Mouse (Mus musculus) adrenal gland, adult 8-10 months (tissue): Measurements from ENCODE around the gene Tmod1. TPM values are rescaled to one million over a fixed set of nuclear protein-coding genes. Genes with fewer than 3 reads are reported as not detected.

ENCODE experiments used
- DNase-seq: peaks from one replicate; pipeline ENCODE4 v3.0.0; 2022
- total RNA-seq, 4 experiments: library from RNA; stranded (reverse); gene quantifications; 2 replicates each; pipeline ENCODE4 v1.2.4; 2022

Gene Tmod1
- total RNA-seq, 4 experiments from 2014 or later = 4.5 to 14.8 (median 9.2) TPM

- DNase-seq = no peak
These were observed 17.4 kb downstream of the Tmod1 start for GRCm38 (mm10) chr4:46056163-46056562.

GRCm38 (mm10) chr4:46061259-46061962 lies 22.7 kb downstream of the Tmod1 start:
- no peak for DNase-seq

- DNase-seq = no peak
These were observed 25.1 kb downstream of the Tmod1 start for GRCm38 (mm10) chr4:46063841-46064240.

- DNase-seq = no peak
These were observed 25.5 kb downstream of the Tmod1 start for GRCm38 (mm10) chr4:46064263-46064662.

- no peak for DNase-seq
These were observed 26.2 kb downstream of the Tmod1 start for GRCm38 (mm10) chr4:46064961-46065360.

GRCm38 (mm10) chr4:46065695-46066340 lies 27.1 kb downstream of the Tmod1 start:
- DNase-seq = no peak

DNA sequence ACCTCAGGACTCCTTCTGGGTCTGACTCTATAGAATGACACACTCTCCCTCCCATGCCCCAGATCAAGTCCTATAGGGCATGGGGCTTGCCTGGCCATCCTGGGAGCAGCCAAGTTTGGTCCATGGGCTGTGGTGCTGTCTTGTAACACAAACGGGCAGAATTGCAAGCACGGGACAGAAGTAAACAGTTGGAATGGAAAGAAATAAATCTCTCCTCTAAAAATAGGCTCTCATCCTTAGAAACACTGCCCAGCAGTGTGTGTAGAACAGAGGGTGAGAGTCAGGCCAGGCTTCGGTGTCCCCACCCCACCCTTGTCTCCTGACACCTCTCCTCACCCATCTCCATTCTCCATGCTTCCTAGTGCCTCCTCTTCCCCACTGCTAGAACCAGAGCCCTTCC lies 29.3 kb downstream of the Tmod1 start:
- DNase-seq = no peak

- no peak for DNase-seq
These were observed 29.8 kb downstream of the Tmod1 start for GRCm38 (mm10) chr4:46068573-46068972.

GRCm38 (mm10) chr4:46069851-46070482 lies 31.2 kb downstream of the Tmod1 start:
- no peak for DNase-seq

DNA sequence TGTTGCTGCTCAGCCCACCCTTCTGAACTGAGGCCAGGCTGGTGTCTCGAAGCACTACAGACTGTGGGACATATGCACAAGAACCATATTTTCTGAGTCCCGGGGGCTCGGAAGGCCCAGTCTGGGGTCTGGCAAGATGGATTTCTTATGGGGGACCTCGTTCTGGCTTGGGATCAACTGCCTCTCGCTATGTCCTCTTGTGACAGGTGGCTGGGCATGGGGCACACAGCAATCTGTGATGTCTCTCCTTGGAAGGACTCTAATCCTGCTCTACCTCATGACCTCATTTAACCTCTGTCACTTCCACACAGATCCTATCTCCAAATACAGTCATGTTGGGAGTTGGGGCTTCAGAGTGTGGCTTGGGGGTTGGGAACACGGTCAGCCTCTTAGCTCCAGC lies 33.9 kb downstream of the Tmod1 start:
- DNase-seq = no peak

DNA sequence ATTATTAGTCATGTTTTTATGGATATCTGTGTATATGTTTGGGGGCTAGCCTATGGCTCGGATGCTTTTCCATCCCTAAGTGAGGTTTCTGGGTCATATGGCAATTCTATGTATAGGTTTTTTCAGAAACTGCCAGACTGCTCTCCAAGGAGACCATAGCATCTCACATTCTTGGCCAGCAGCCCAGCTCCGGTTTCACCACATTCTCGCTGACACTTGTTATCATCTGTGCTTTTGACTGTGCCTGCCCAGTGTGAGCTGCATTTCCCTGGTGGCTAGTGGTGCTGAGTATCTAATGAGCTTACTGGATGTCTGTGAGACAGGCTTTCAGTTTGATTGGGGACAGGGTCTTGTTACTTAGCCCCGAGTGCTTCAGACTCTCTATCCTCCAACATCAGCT lies 35.0 kb downstream of the Tmod1 start:
- no peak for DNase-seq

- no peak for DNase-seq
These were observed 36.9 kb downstream of the Tmod1 start for GRCm38 (mm10) chr4:46075664-46076063.

DNA sequence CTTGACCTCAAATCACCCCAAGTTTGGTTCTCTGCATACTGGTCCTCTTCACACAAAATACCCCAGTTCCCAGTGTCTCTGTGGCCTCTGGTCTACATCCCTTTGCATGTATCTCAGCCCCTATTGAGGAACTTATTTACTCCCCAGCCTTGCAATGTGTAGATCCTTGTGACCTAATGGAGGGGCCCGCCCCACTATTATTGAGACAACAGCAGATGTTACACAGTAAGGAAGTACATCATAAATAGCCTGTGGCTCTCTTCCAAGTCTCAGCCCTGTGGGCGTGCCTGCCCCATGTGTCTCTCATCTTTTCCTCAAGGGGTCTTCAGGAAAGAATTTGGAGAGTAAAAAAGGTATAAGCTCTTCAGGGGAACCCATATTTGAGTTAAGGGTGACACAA lies 38.2 kb downstream of the Tmod1 start:
- no peak for DNase-seq

GRCm38 (mm10) chr4:46080261-46080660 lies 41.5 kb downstream of the Tmod1 start:
- DNase-seq = no peak

- DNase-seq = no peak
These were observed 43.8 kb downstream of the Tmod1 start for GRCm38 (mm10) chr4:46082555-46082954.

GRCm38 (mm10) chr4:46084416-46085172 lies 45.9 kb downstream of the Tmod1 start:
- no peak for DNase-seq

DNA sequence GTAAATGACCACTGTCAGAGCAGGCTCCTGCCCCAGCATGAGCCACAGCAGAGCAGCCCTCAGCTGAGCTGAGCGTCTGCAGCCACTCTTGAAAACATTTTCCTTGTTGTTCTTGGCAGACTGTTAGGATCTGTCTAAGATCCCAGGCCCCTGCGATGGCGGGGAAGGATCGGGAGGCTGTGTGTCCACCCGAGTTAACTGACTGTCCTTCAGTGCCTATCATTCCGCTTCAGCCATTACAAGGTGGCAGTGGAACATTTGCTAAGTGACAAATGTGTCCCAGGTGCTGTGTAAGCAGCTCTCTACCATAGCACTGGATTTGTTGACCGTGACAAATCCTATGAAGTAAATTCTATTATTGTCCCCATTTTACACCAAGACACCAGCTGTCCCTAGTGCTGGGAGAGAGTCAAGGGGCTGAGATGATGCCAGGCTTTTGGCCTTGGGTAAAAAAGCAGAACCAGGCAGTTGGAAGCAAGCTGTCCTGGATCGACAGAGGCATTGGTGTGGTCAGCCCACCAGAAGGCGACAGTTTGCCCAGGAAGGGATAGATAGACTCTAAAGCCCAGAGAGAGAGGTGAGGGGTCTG lies 46.6 kb downstream of the Tmod1 start:
- DNase-seq = no peak

DNA sequence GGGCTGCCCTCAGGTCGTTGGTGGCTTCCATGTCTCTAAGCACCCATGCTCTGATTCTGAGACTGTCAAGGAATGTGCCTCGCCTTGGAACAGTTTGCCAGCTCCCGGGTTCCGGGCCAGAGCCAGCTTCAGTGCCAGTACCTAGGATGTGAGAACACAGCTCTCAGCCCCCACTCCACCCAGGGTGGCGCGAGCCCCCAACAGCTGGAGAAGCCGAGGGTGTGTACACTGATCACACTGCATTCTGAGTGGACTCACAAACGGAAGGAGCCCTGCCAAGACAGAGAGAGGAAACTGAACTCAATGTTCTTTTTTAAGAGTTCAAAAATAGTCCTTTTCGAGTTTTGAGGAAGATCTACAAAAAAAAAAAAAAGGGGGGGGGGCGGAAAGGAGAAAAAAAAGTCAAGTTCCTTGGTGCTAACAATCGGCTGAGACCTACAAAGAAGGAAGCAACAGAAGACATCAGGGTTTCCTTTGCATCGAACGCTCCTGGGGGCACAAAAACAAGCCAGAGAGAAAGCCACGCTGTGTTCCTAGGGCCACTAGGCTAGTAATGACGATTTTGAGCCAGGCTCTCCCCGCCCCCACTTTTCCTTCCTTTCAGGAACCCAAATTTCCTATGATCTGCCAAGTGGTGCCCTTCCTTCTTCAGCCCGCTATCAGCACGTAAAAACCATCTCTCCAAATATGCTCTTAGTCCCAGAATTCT lies 48.1 kb downstream of the Tmod1 start:
- no peak for DNase-seq

- DNase-seq = no peak
These were observed 48.7 kb downstream of the Tmod1 start for GRCm38 (mm10) chr4:46087427-46087771.

- peak; percentile 80 for DNase-seq
These were observed 49.1 kb downstream of the Tmod1 start for GRCm38 (mm10) chr4:46087852-46088251.

DNA sequence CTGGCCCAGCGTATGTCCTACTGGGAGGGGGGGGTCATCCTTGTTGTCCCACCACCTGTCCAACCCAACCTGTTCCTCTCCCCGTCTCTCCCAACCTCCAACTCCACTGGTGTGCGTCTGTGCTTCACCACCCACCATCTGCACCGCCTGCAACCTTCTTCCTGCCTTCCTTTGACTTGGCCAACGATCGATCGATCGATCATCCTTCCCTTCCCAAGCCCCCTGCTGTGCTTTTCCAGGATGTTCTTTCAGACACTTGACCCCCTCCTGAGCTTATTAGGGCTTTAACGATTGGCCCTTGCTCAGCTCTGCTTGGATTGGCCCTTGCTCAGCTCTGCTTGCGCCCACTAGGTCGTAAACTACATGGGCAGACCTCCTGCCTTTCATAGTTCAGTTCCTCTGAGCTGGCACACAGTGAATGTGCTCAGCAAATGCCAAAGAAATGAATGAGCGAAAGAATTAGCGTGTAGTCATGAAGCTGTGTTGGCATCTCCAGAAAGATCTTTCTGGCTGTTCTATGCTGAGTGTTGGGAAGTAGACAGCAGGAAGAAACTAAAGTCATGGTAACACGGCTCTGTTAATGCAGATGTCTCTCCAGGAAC lies 50.9 kb downstream of the Tmod1 start:
- no peak for DNase-seq
